Mouse (Mus musculus) T-helper 2 cell (primary cell): ENCODE measurements at regions not wholly inside any gene's neighbourhood (a gene's known extent, or its start where the extent isn't known, plus 50 kb on each side); places are given as distances from the start of the nearest gene placed in this dataset.

Source experiments
- in situ Hi-C: fragments of 300-600 bp; cut with MboI, MseI; formaldehyde crosslinking; loops from one replicate; pipeline ENCODE4 v1.15.1; 2025; ENCODE audit warnings: high pct_unique_total_duplicates

DNA sequence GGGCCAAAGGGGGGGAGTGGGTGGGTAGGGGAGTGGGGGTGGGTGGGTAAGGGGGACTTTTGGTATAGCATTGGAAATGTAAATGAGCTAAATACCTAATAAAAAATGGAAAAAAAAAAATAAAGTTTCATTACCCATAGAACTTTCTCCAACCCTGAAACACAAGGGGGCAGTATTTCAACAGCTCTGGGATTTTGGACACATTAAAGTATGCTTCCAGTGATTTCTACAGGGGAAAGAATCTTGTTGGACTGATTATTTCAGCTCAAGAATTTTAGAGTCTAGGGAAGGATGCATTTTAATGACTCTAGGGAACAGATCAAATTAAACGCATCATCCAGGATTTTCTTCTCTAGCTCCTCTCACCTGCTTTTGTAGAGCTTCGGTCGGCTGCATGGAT, 345.9 kb downstream of the Nrcam start:
- in situ Hi-C loops = loop anchor here (10.0 kb wide), 1 partner anchor 660 kb away; no protein-coding TSS in a partner anchor

DNA sequence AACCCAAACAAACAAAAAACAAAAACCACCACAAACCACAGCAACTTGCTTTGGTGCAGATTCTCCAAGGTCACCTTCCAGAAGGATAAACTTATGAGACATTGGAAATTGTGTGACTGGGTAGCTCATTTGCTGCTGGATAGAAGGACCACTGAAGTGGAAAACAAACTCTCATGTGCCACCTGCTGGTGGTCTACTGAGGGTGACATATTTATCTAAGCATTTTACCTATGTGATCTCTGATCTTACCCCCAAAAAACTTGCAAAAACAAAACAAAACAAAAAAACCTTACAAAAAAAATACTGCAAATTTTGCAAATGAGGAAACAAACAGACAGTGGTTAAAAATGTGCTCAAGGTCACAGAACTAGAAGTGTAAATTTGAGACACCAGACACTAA, 346.3 kb downstream of the Nrcam start:
- in situ Hi-C loops = loop anchor here (10.0 kb wide), 1 partner anchor 660 kb away; no protein-coding TSS in a partner anchor
